Mouse (Mus musculus) right cerebral cortex, adult 18-20 months (tissue): ENCODE results near the gene Anapc16.
"Not testable (repeated sequence)": the region's sequence is repeated elsewhere in the genome, so short reads cannot be mapped to it uniquely, and the experiment has no call there.

Experiments
- DNase-seq: peaks from one replicate; pipeline ENCODE4 v3.0.0; 2022; ENCODE audit warnings: mixed read lengths

The Anapc16 gene

GRCm38 (mm10) chr10:60002673-60003212 is at the start of gene Anapc16, which contains the start of gene Ascc1:
Anapc16 (minus strand) TSS chr10:60003135.
Ascc1 (plus strand) TSS chr10:60002805.
- DNase-seq, result peak; percentile 97

DNA sequence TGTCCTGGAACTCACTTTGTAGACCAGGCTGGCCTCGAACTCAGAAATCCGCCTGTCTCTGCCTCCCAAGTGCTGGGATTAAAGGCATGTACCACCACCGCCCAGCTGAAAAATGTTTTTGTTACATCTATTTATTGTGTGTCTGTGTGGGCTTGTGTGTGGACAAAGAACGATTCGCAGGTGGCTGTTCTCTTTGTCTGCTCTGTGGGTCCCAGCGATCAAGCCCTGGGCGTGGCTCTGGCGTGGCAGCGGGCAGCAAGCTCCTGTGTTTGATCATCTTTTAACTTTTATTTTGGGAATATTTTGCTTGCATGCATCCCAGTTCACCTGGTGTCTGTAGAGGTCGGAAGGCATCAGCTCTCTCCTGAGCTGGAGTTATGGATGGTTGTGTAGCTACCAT is 47.6 kb upstream of the Anapc16 start:
- DNase-seq, result no peak

DNA sequence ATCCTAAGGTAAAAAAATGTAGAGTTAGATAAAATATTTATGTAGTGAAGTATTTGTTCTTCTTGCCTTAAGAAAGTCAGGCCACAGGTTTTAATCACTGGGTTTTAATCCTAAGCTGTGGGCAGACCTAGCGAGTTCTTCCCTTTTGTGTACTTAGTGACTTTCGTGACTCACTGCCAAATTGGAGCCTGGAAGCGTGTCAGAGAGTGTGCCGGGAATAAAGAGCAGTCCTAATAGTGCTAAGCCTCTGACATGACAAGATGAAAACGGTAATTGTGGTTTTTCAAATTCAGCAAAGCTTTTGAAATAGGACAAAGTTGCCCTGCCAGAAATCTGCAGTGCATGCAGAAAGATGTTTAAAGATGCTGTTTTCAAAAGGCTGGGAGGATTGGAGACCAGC is 43.8 kb upstream of the Anapc16 start:
- peak; percentile 39 for DNase-seq

GRCm38 (mm10) chr10:60042350-60042922 is 39.5 kb upstream of the Anapc16 start:
- no peak for DNase-seq

GRCm38 (mm10) chr10:60035744-60036143 is 32.8 kb upstream of the Anapc16 start:
- DNase-seq, result no peak

- DNase-seq, result no peak
These were observed 31.7 kb upstream of the Anapc16 start for GRCm38 (mm10) chr10:60034621-60035020.

GRCm38 (mm10) chr10:60033064-60033463 is 30.1 kb upstream of the Anapc16 start:
- no peak for DNase-seq

DNA sequence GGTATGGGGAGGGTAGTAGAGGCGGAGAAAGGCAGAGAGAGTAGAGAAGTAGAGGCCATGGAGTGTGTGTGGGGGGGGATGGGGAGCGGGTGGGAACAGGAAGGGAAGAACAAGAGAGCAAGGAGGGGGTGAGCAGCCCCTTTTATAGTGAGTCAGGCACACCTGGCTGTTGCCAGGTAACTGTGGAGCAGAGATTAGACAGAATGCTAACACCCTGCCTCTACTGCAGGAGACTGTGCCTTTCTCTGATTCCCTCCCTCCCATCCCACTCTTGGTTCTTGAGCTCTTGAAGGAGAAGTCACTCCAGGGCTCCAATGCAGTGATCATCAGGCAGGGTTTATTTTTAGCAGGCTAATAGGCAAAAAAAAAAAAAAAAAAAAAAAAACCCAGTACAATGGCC is 29.7 kb upstream of the Anapc16 start:
- DNase-seq, result no peak

- DNase-seq, result no peak
These were observed 29.1 kb upstream of the Anapc16 start for GRCm38 (mm10) chr10:60031985-60032384.

DNA sequence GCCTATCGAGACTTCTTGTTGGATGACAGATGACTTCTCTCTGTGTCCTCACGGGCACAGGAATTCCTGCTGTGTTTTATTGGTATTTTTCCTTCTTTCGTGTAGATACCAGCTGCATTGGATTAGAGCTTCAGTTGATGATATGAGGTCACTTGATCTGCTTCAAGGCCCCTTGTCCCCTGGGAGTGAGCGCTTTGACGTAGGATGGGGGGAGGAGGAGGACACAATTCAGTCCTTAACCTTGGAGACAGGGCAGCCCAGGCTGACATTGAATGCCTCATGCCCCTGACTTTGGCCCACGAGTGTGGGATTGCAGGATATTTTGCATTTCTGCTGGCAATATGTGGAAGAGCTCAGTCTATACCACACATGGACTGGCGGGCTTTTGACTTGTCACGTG is 28.6 kb upstream of the Anapc16 start:
- no peak for DNase-seq

- no peak for DNase-seq
These were observed 26.5 kb upstream of the Anapc16 start for GRCm38 (mm10) chr10:60029387-60029786.

- DNase-seq, result no peak
These were observed 26.0 kb upstream of the Anapc16 start for GRCm38 (mm10) chr10:60028979-60029378.

- peak; percentile 33 for DNase-seq
These were observed 25.2 kb upstream of the Anapc16 start for GRCm38 (mm10) chr10:60028181-60028580.

DNA sequence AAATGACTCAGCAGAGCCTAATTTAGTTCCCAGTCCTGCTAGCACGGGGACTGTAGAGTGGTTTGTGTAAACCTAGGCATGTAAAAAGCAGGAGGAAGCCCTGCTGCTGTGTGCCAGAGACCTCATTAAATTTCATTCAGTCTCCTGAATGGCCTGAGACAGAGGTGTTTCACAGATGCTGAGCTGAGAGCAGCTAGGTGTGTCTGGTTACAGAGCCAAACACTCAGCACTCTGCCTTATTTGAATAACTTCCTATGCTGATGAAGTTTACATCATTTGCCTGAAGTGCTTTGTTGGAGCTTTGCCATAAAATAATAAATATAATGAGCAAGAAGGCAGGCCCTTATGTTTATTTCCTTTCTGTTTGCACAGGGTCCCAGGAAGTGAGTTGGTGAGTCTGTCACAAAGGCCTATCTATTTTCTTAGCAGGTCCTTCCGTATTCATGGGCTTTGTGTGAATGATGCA is 24.7 kb upstream of the Anapc16 start:
- DNase-seq, result no peak

DNA sequence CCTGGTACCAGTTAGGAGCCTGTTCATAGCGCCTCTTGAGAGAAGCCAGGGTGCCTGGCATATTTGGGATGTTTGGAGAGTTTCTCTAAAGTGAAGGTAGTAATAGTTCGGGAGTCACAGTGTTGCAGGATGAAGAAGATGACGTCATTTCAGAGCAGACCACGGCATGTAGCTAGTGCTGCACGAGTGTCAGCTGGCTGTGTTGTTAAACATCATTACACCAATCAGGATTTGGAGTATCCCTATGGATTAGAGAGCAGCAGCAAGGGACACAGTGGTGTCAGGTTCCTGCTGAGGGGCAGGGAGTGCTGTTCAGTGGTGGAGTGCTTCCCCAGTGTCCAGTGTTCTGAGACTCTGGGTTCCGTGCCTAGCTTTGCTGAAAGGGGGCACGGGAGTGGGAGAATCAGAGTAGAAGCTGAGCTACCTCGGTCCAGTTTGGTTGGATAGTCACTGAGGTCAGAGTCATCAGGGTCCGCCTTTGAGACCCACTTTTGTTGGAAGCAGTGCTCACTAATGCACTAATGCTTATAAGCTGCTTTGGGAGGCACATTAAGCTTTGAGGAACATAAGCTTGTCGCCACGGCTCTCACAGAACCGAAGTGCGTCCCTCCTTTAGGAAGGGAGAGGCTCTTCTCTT is 23.9 kb upstream of the Anapc16 start:
- DNase-seq, result no peak

GRCm38 (mm10) chr10:60023751-60024150 is 20.8 kb upstream of the Anapc16 start:
- no peak for DNase-seq

- no peak for DNase-seq
These were observed 16.4 kb upstream of the Anapc16 start for GRCm38 (mm10) chr10:60019299-60019698.

- no peak for DNase-seq
These were observed 13.3 kb upstream of the Anapc16 start for GRCm38 (mm10) chr10:60016223-60016622.

DNA sequence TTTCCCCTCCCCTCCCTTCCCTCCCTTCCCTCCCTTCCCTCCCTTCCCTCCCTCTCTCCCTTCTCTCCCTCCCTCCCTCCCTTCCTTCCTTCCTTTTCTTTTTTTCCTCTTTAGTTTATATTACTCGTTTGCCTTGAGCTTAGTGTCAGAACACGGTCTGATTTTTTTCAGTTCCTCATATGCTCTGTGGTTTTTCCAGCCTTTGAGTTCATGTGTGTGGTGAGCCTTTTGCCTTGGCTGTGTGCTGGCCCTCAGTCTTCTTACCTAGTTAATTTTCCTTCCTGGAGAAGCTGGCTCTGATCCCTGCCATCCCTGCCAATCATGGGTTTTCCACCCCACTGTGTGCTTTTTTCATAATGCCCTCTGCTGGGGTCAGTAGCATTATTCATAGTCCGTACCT is 6.2 kb upstream of the Anapc16 start:
- DNase-seq, result no peak

- no peak for DNase-seq
These were observed 2.3 kb upstream of the Anapc16 start for GRCm38 (mm10) chr10:60005264-60005663.

GRCm38 (mm10) chr10:60003847-60004246 is 912 bp upstream of the Anapc16 start:
- no peak for DNase-seq

DNA sequence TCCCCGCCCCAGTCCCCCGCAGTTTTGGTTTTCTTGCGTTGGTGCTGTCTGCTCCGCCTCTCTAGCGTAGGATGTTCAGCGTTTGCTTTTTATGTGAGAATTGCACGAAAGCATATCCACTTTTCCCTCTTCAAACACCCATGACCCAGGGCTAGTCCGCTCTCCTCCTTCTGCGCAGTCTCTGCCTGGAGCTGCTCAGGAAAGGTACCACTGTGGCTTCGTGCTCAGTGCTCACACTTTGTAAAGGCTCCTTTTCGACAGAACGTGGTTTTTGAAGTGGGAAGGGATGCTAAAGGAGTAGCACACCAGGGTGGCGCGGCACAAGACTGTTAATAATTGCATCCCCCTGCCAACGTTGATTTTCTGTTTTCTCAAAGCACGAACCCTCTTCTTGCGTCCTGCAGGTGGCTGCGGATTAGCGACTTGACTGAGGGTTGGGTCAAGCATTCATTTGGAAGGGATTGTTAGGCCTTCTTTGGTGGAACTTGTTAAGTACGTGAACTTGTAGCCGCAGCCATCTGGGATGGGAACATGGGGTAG is 348 bp upstream of the Anapc16 start:
- no peak for DNase-seq

- no peak for DNase-seq
These were observed 732 bp downstream of the Anapc16 start for GRCm38 (mm10) chr10:60002203-60002602.

DNA sequence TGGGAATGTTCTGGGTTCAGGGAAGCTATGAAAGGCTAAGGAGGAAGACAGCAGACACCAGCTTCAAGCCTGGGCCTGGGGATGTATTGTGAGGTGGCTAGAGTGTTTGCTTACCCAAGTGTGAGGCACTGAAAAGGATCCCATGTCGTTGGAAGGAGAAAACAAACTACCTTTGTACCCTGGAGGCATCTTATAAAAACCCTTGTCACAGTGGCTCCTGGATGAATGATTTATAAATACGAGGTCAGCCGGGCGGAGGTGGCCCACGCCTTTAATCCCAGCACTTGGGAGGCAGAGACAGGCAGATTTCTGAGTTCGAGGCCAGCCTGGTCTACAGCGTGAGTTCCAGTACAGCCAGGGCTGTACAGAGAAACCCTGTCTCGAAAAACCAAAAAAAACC is 1.3 kb downstream of the Anapc16 start:
- not testable (repeated sequence) for DNase-seq
